Mouse (Mus musculus): ENCODE measurements around the gene Fam71a. TPM values are rescaled to one million over a fixed set of nuclear protein-coding genes. Genes with fewer than 3 reads are reported as not detected.

The Fam71a gene
- polyA plus RNA-seq (2015; fragmentation: Nextera tagmentation; extraction: Ambion mirVana): not detected in 2 replicates

DNA sequence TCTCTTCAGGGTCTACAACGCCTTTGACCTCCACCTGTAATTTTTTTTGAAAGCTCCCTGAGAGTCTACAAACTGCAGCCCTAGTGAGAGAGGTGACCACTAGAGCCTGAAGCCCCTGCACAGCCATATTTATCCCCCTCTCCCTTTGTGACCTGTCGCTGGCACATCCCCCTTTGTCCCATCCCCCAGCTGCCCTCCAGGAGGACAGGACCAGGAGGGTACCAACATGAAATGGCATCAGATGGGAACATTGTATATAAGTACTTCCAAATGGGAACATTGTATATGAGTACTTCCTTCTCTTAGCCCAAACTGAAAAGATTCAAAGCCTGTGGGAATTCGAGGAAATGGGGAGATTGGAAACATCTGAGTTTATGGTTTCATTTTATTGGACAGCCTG lies at the start of gene Fam71a:
Fam71a (minus strand) TSS at position 101 of the 400 bp plus-strand sequence.
- Histone ChIP-seq H3K36me3 (ENCODE audit: control insufficient read depth, insufficient read depth) (no peaks in the 10 kb centered on the region), H3K4me3 (replicated peaks; ENCODE audit: low read length) (no peak within 1 kb of the TSS), H3K4me1 (replicated peaks; ENCODE audit: control insufficient read depth, insufficient read depth, low read length) (no peaks in the 10 kb centered on the region), H3K9me3 (ENCODE audit: control insufficient read depth, low read length) (no peaks in the 10 kb centered on the region), H3K9ac (replicated peaks; ENCODE audit: low read depth, low read length) (no peak within 1 kb of the TSS), H3K27me3 (replicated peaks; ENCODE audit: control insufficient read depth, insufficient read depth, low read length) (no peaks in the 10 kb centered on the region), H3K4me2 (ENCODE audit: low read length) (no peak within 1 kb of the TSS), H3K27ac (ENCODE audit: low read length) (no peak within 1 kb of the TSS)
- WGBS: 88% methylated on average over 3 of the region's 3 CpGs
- ATAC-seq: no peak

DNA sequence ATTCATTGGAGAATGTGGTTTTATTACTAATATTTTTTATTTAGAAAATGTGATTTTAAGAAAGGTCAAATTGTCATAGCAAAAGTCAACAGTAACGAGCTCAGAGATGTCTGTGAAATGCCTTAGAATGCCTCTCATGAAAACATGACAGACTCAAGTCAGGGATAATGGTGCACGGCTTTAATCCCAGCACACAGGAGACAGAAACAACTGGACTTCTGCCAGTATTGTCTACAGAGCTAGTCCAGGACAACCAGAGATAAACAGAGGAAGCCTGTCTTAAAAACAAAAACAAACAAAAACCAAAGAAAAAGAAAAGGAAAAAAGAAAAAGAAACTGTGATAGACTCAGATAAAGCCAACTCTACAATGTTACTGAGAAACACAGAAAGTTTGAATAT lies 46.5 kb upstream of the Fam71a start:
- Histone ChIP-seq H3K4me3 (replicated peaks; ENCODE audit: low read length) (no peak overlapping the region), H3K27ac (ENCODE audit: low read length) (no peak overlapping the region), H3K9ac (replicated peaks; ENCODE audit: low read depth, low read length) (no peak overlapping the region), H3K4me2 (ENCODE audit: low read length) (no peak overlapping the region), H3K27me3 (replicated peaks; ENCODE audit: control insufficient read depth, insufficient read depth, low read length) (no peaks in the 10 kb centered on the region), H3K36me3 (ENCODE audit: control insufficient read depth, insufficient read depth) (no peaks in the 10 kb centered on the region), H3K4me1 (replicated peaks; ENCODE audit: control insufficient read depth, insufficient read depth, low read length) (no peaks in the 10 kb centered on the region), H3K9me3 (ENCODE audit: control insufficient read depth, low read length) (no peaks in the 10 kb centered on the region)
- no peak for ATAC-seq
- WGBS: 38% methylated on average over 2 of the region's 2 CpGs

- H3K9me3 ChIP-seq (ENCODE audit: control insufficient read depth, low read length): no peaks in the 10 kb centered on the region
- ATAC-seq: no peak
Measured at GRCm38 (mm10) chr1:191205791-191206190, 41.2 kb upstream of the Fam71a start.

DNA sequence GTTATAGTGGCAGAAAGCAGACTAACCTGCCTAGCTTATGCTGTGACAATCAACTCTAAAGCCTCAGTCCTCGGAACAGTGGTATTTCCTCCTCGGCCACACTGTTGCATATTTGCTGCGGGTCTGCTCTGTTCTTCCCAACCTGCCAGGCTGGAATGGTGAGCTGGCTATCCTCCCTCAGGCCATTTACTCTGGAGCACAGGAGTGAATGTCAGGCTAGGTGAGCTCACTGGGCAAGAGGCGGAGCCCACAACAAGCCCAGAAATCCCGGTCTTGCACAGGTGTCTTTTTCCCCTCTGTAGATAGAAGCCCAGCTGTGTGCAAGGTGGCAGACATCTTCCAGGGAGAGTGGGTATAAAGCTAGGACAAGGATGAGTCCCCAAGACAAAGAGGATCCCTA lies 40.3 kb upstream of the Fam71a start:
- no peak for ATAC-seq
- no peaks in the 10 kb centered on the region for H3K27me3 ChIP-seq (replicated peaks; ENCODE audit: control insufficient read depth, insufficient read depth, low read length)
- H3K36me3 ChIP-seq (ENCODE audit: control insufficient read depth, insufficient read depth): no peaks in the 10 kb centered on the region
- no peak overlapping the region for H3K27ac ChIP-seq (ENCODE audit: low read length)
- no peaks in the 10 kb centered on the region for H3K4me1 ChIP-seq (replicated peaks; ENCODE audit: control insufficient read depth, insufficient read depth, low read length)
- WGBS: 81% methylated on average over 5 of the region's 5 CpGs
- H3K9ac ChIP-seq (replicated peaks; ENCODE audit: low read depth, low read length): no peak overlapping the region
- no peak overlapping the region for H3K4me2 ChIP-seq (ENCODE audit: low read length)
- H3K4me3 ChIP-seq (replicated peaks; ENCODE audit: low read length): no peak overlapping the region
- H3K9me3 ChIP-seq (ENCODE audit: control insufficient read depth, low read length): no peaks in the 10 kb centered on the region

More at GRCm38 (mm10) chr1:191205791-191206190, 41.2 kb upstream of the Fam71a start:
- Histone ChIP-seq H3K4me1 (replicated peaks; ENCODE audit: control insufficient read depth, insufficient read depth, low read length) (no peaks in the 10 kb centered on the region), H3K27ac (ENCODE audit: low read length) (no peak overlapping the region), H3K36me3 (ENCODE audit: control insufficient read depth, insufficient read depth) (no peaks in the 10 kb centered on the region), H3K4me2 (ENCODE audit: low read length) (no peak overlapping the region), H3K9ac (replicated peaks; ENCODE audit: low read depth, low read length) (no peak overlapping the region), H3K27me3 (replicated peaks; ENCODE audit: control insufficient read depth, insufficient read depth, low read length) (no peaks in the 10 kb centered on the region), H3K4me3 (replicated peaks; ENCODE audit: low read length) (no peak overlapping the region)
- WGBS: 86% methylated on average over 5 of the region's 5 CpGs

DNA sequence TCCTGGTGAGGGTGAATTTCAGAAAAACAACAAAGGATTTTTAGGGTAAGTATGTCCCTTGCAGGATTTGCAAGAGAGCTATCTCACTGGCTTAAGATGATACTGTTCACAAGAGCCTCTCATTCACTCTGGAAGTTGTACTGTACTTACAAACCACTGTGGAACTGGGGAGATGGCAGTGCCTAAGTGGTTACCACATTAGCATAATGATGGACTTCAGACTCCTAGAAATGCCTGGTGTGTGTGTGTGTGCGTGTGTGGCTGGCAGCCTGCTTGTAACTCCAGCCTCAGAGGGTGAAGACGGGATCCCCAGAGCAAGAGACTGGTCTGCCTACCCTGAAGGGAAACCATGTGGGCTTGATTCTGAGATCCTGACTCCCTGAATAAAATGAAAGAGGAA lies 38.9 kb upstream of the Fam71a start:
- no peak overlapping the region for H3K4me3 ChIP-seq (replicated peaks; ENCODE audit: low read length)
- no peaks in the 10 kb centered on the region for H3K9me3 ChIP-seq (ENCODE audit: control insufficient read depth, low read length)
- no peaks in the 10 kb centered on the region for H3K27me3 ChIP-seq (replicated peaks; ENCODE audit: control insufficient read depth, insufficient read depth, low read length)
- no peak overlapping the region for H3K9ac ChIP-seq (replicated peaks; ENCODE audit: low read depth, low read length)
- H3K27ac ChIP-seq (ENCODE audit: low read length): no peak overlapping the region
- H3K4me1 ChIP-seq (replicated peaks; ENCODE audit: control insufficient read depth, insufficient read depth, low read length): no peaks in the 10 kb centered on the region
- no peaks in the 10 kb centered on the region for H3K36me3 ChIP-seq (ENCODE audit: control insufficient read depth, insufficient read depth)
- H3K4me2 ChIP-seq (ENCODE audit: low read length): no peak overlapping the region
- 58% methylated on average over 2 of the region's 2 CpGs for WGBS
- no peak for ATAC-seq

DNA sequence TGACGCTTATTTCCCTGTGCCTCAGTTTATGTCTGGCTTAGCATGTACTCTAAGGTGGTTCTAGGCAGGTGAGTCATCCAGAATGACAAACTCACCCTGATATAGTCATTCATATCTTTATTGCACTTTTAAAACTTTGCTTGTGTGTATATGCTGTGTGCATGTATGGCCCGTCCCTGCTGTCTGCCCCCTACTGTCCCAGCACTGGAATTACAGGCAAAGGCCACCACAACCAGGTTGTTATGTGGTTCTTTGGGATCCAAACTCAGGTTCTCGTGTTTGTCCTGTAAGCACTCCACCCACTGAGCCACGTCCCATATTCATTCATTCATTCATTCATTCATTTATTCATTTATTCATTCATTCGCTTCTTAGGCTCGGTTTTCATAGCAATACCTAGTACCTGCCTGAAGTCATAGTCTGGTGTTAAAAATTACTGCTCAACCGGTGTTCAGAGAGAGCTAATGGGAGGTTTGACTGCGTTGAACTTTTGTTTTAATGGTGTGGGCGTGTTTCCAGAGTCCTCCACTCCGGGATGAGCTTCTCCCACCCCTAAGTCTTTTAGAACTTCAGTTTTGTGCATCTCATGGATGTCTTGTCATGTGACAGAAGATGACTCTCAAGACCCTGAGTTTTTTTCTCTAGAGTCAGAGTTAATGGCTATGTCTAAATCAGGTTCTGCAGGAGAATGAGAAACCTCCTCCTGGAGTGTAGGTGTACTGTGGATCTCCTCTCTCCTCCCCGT lies 37.8 kb upstream of the Fam71a start:
- no peak for ATAC-seq
- Histone ChIP-seq H3K9me3 (ENCODE audit: control insufficient read depth, low read length) (no peaks in the 10 kb centered on the region), H3K36me3 (ENCODE audit: control insufficient read depth, insufficient read depth) (no peaks in the 10 kb centered on the region), H3K4me1 (replicated peaks; ENCODE audit: control insufficient read depth, insufficient read depth, low read length) (no peaks in the 10 kb centered on the region), H3K27me3 (replicated peaks; ENCODE audit: control insufficient read depth, insufficient read depth, low read length) (no peaks in the 10 kb centered on the region), H3K27ac (ENCODE audit: low read length) (no peak overlapping the region), H3K4me3 (replicated peaks; ENCODE audit: low read length) (no peak overlapping the region), H3K9ac (replicated peaks; ENCODE audit: low read depth, low read length) (no peak overlapping the region), H3K4me2 (ENCODE audit: low read length) (no peak overlapping the region)
- WGBS: 85% methylated on average over 11 of the region's 11 CpGs

DNA sequence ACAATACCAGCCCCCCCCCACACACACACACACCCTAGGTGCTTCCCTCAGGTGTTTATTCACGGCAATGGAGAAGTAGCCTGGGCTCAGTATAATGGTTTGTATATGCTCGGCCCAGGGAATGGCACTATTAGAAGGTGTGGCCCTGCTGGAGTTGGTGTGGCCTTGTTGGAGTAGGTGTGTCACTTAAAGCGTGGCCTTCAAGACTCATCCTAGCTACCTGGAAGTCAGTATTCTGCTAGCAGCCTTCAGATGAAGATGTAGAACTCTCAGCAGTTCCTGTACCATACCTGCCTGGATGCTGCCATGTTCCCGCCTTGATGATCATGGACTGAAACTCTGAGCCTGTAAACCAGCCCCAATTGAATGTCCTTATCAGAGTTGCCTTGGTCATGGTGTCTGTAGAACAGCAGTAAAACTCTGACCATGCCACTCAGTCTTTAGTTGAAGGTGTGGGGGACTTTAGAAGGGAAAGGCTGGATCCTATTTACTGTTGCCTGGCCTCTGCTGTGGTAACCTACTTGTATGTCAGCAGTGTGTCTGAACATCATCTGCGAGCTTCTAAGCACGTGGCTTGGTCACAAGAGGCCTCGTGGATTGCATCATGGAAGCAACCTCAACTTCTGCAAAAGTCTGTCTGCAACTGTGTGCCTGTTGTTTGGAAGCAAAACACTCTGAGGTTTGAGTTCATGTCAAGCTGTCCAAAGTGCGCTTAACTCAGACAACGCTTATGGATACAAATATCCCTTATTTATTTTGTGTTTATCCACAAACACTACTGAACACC lies 36.4 kb upstream of the Fam71a start:
- Histone ChIP-seq H3K4me1 (replicated peaks; ENCODE audit: control insufficient read depth, insufficient read depth, low read length) (no peaks in the 10 kb centered on the region), H3K9ac (replicated peaks; ENCODE audit: low read depth, low read length) (no peak overlapping the region), H3K27ac (ENCODE audit: low read length) (no peak overlapping the region), H3K9me3 (ENCODE audit: control insufficient read depth, low read length) (no peaks in the 10 kb centered on the region), H3K36me3 (ENCODE audit: control insufficient read depth, insufficient read depth) (no peaks in the 10 kb centered on the region), H3K27me3 (replicated peaks; ENCODE audit: control insufficient read depth, insufficient read depth, low read length) (no peaks in the 10 kb centered on the region), H3K4me2 (ENCODE audit: low read length) (no peak overlapping the region), H3K4me3 (replicated peaks; ENCODE audit: low read length) (no peak overlapping the region)
- no peak for ATAC-seq
- 86% methylated on average over 9 of the region's 9 CpGs for WGBS

DNA sequence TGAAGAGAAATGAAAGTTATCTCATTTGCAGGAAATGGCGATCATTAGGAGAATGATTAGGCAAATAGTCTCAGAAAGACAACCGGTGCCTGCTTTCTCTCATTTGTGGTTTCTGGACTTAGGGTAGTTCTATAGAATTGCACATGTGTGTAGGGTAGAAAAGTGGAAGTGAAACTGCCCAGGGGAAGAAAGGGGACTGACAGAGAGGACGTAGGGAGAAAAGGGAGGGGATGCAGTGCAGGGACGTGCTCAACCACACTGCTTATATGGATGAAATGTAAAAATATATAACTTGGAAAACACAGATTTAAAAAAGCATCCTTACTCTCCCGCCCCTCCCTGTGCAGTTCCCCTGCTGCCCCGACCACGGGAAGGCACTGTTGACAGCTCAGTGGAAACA lies 33.3 kb upstream of the Fam71a start:
- WGBS: 78% methylated on average over 7 of the region's 7 CpGs
- no peaks in the 10 kb centered on the region for H3K36me3 ChIP-seq (ENCODE audit: control insufficient read depth, insufficient read depth)
- H3K4me3 ChIP-seq (replicated peaks; ENCODE audit: low read length): no peak overlapping the region
- H3K9me3 ChIP-seq (ENCODE audit: control insufficient read depth, low read length): no peaks in the 10 kb centered on the region
- ATAC-seq: no peak
- no peaks in the 10 kb centered on the region for H3K4me1 ChIP-seq (replicated peaks; ENCODE audit: control insufficient read depth, insufficient read depth, low read length)
- no peak overlapping the region for H3K4me2 ChIP-seq (ENCODE audit: low read length)
- no peaks in the 10 kb centered on the region for H3K27me3 ChIP-seq (replicated peaks; ENCODE audit: control insufficient read depth, insufficient read depth, low read length)
- no peak overlapping the region for H3K27ac ChIP-seq (ENCODE audit: low read length)
- H3K9ac ChIP-seq (replicated peaks; ENCODE audit: low read depth, low read length): no peak overlapping the region

GRCm38 (mm10) chr1:191196016-191196415 lies 31.4 kb upstream of the Fam71a start:
- Histone ChIP-seq H3K9me3 (ENCODE audit: control insufficient read depth, low read length) (no peaks in the 10 kb centered on the region), H3K27ac (ENCODE audit: low read length) (no peak overlapping the region), H3K27me3 (replicated peaks; ENCODE audit: control insufficient read depth, insufficient read depth, low read length) (0 out of 2 replicates have a peak, but pooled peaks cover 2% of the 10 kb centered on the region), H3K9ac (replicated peaks; ENCODE audit: low read depth, low read length) (no peak overlapping the region), H3K4me3 (replicated peaks; ENCODE audit: low read length) (no peak overlapping the region), H3K4me1 (replicated peaks; ENCODE audit: control insufficient read depth, insufficient read depth, low read length) (no peaks in the 10 kb centered on the region), H3K36me3 (ENCODE audit: control insufficient read depth, insufficient read depth) (no peaks in the 10 kb centered on the region), H3K4me2 (ENCODE audit: low read length) (no peak overlapping the region)
- WGBS: 89% methylated on average over 6 of the region's 6 CpGs
- no peak for ATAC-seq

All from forebrain, embryonic 16.5 days (tissue).